Mouse (Mus musculus) liver, embryonic 14.5 days (tissue): ENCODE data around the gene Gm32742.

Experiments
- CTCF ChIP-seq: IDR thresholded peaks from 2 replicates; pipeline ENCODE4 v1.5.1; 2016; ENCODE audit warnings: antibody characterized with exemption, low read depth, control low read depth
- EP300 ChIP-seq: IDR thresholded peaks from 2 replicates; pipeline ENCODE4 v1.6.1; 2016; ENCODE audit warnings: antibody characterized with exemption, low read depth

GRCm38 (mm10) chr9:51194790-51195189 is 29.5 kb upstream of the Gm32742 start:
- TF ChIP-seq EP300 (no peak), CTCF (no peak)
